ENCODE assay signal across 13 mouse cellular contexts in the genomic region with DNA sequence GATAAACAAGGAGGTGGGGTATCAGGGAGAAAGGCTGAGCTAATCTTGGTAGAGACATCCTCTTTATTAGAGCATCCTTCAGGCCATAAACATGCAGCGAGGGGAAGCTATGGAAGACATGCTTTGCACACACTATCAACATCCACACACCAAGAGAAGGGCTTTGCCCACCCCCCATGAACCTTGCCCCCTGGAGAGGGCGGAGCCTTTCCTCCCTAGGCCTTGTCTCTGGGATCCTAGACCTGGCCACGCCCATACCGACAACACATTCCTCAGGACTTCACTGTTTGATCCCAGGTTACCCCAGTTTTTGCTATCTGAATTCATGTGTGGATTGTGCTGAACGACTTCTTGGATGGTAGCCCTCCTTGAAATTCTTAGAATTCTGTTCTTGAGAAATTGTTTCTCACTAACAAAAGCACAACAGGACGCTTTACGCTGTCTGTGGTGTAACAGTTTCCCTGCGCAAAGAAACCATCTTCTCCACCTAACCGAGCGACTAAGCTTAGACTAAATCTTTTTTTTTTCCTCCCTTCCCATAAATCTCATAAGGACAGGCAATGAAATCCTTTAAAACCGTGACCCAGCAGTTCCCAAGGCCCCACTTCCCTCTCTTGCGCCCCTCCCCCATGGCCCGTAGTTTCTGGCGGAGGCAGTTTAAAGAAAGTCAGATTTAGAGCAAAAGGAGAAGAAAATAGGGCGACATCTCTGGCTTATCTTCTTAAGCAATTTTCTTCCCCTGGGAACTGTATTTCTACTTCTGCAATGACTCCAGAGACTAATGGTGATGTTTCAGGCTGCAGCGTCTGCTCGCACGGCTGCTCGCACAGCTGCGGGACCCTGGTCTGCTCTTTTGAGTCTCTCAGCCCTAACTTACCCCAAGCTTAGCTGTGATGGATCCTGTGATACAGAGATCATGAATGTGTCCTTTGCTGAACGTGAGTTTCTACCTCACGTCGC. TPM values are rescaled to one million over a fixed set of nuclear protein-coding genes. Genes with fewer than 3 reads are reported as not detected.
DNase-seq lines count a peak whose midpoint lies in the region; ATAC-seq and TF ChIP-seq lines count a peak whose summit lies in the region.
"Had no signal": no experiment of that assay in that cellular context is flagged by ENCODE, and none has a peak within 500 bp of the region (broad histone marks: within the 10 kb centered on the region; RNA-seq: fewer than 3 reads in every experiment).

No protein-coding gene starts in this region.

- no peaks in the 10 kb centered on the region for H3K79me2 ChIP-seq in heart, adult 2 months (replicated peaks; ENCODE audit: control insufficient read depth, insufficient read depth, low read length)

- no peaks in the 10 kb centered on the region; the same call in 1 of the 2 replicates for H3K4me1 ChIP-seq in liver, postnatal 0 days (ENCODE audit: insufficient read depth)
- H3K4me1 ChIP-seq in neural tube, embryonic 12.5 days: peaks cover 21% of the 10 kb centered on the region
- no peaks in the 10 kb centered on the region for H3K4me1 ChIP-seq in heart, adult 2 months (ENCODE audit: control insufficient read depth, insufficient read depth, low read length)
- peaks cover 24% of the 10 kb centered on the region for H3K4me1 ChIP-seq in hindbrain, embryonic 10.5 days (replicated peaks)
- peaks cover 2% of the 10 kb centered on the region for H3K4me1 ChIP-seq in intestine, embryonic 15.5 days (replicated peaks)

- H3K36me3 ChIP-seq in liver, postnatal 0 days (replicated peaks; ENCODE audit: insufficient read depth, low read length): no peaks in the 10 kb centered on the region
- H3K36me3 ChIP-seq in neural tube, embryonic 12.5 days: no peaks in the 10 kb centered on the region
- no peaks in the 10 kb centered on the region for H3K36me3 ChIP-seq in heart, adult 2 months (ENCODE audit: control insufficient read depth, insufficient read depth, low read length)
- no peaks in the 10 kb centered on the region for H3K36me3 ChIP-seq in hindbrain, embryonic 10.5 days
- no peaks in the 10 kb centered on the region for H3K36me3 ChIP-seq in intestine, embryonic 15.5 days

- H3K9me3 ChIP-seq in liver, postnatal 0 days (ENCODE audit: low read length): no peaks in the 10 kb centered on the region
- no peaks in the 10 kb centered on the region for H3K9me3 ChIP-seq in neural tube, embryonic 12.5 days
- no peaks in the 10 kb centered on the region for H3K9me3 ChIP-seq in hindbrain, embryonic 10.5 days
- H3K9me3 ChIP-seq in intestine, embryonic 15.5 days: no peaks in the 10 kb centered on the region

- no peak overlapping the region for H3K9ac ChIP-seq in liver, postnatal 0 days (replicated peaks)
- H3K9ac ChIP-seq in neural tube, embryonic 12.5 days: no peak overlapping the region
- no peak overlapping the region for H3K9ac ChIP-seq in heart, adult 2 months (ENCODE audit: low read depth, low read length)
- no peak overlapping the region for H3K9ac ChIP-seq in intestine, embryonic 15.5 days

- H3K4me2 ChIP-seq in liver, postnatal 0 days (ENCODE audit: low read depth, low read length): no peak overlapping the region
- peak overlapping the region; percentile 40 for H3K4me2 ChIP-seq in neural tube, embryonic 12.5 days (replicated peaks)
- H3K4me2 ChIP-seq in intestine, embryonic 15.5 days (replicated peaks): no peak overlapping the region

- TF ChIP-seq POLR2A in heart, adult 2 months (IDR thresholded peaks at IDR 0.05; ENCODE audit: insufficient read depth, low read depth, low read length): no peak

- intact Hi-C loops in heart, adult 2 months (cut with DNase I): no loop called here

- H3K27ac ChIP-seq in liver, postnatal 0 days (ENCODE audit: low read depth): no peak overlapping the region
- no peak overlapping the region for H3K27ac ChIP-seq in neural tube, embryonic 12.5 days
- no peak overlapping the region for H3K27ac ChIP-seq in heart, adult 2 months
- no peak overlapping the region for H3K27ac ChIP-seq in hindbrain, embryonic 10.5 days
- H3K27ac ChIP-seq in intestine, embryonic 15.5 days: no peak overlapping the region

- TF ChIP-seq EP300 in liver, postnatal 0 days (IDR thresholded peaks at IDR 0.05; ENCODE audit: low read depth): no peak
- TF ChIP-seq EP300 in heart, adult 2 months (IDR thresholded peaks at IDR 0.05; ENCODE audit: insufficient read depth, low read depth, low read length): no peak

- DNase-seq in liver: peak; percentile 42
- no peak for DNase-seq in liver, postnatal 0 days
- DNase-seq in R1 (ENCODE audit: low read depth, low spot score): peak; percentile 91
- peak; percentile 78 for DNase-seq in kidney, postnatal 10 days
- no peak for DNase-seq in heart, adult 2 months
- no peak for DNase-seq in hindbrain, embryonic 10.5 days (ENCODE audit: low spot score)
- DNase-seq: gastrocnemius, postnatal 14 days; lung, postnatal 10 days; right cerebral cortex, postnatal 25 days had no signal

- no peak overlapping the region for H3K4me3 ChIP-seq in liver, postnatal 0 days (ENCODE audit: low read depth, low read length)
- H3K4me3 ChIP-seq in neural tube, embryonic 12.5 days: no peak overlapping the region
- no peak overlapping the region for H3K4me3 ChIP-seq in heart, adult 2 months
- H3K4me3 ChIP-seq in hindbrain, embryonic 10.5 days: no peak overlapping the region
- H3K4me3 ChIP-seq in intestine, embryonic 15.5 days (replicated peaks): no peak overlapping the region

- no peaks in the 10 kb centered on the region for H3K27me3 ChIP-seq in liver, postnatal 0 days (ENCODE audit: insufficient read depth, low read length)
- no peaks in the 10 kb centered on the region for H3K27me3 ChIP-seq in neural tube, embryonic 12.5 days (replicated peaks)
- no peaks in the 10 kb centered on the region; the same call in 1 of the 2 replicates for H3K27me3 ChIP-seq in heart, adult 2 months (ENCODE audit: control insufficient read depth, insufficient read depth, low read length)
- peaks cover 9% of the 10 kb centered on the region; the same call in 1 of the 2 replicates for H3K27me3 ChIP-seq in hindbrain, embryonic 10.5 days (ENCODE audit: insufficient read depth, poor library complexity, severe bottlenecking)
- no peaks in the 10 kb centered on the region for H3K27me3 ChIP-seq in intestine, embryonic 15.5 days (replicated peaks)

- TF ChIP-seq CTCF in liver, postnatal 0 days (IDR thresholded peaks at IDR 0.05; ENCODE audit: low read depth): no peak
- no peak for TF ChIP-seq CTCF in heart, adult 2 months (IDR thresholded peaks at IDR 0.05)

- ATAC-seq in liver, postnatal 0 days: no peak
- ATAC-seq in neural tube, embryonic 12.5 days (ENCODE audit: low FRiP score, low read depth): peak; percentile 57; the same call in 1 of the 2 replicates
- no peak; the same call in 1 of the 2 replicates for ATAC-seq in intestine, embryonic 15.5 days

- 50% methylated on average over 23 of the region's 23 CpGs for WGBS in liver, postnatal 0 days (ENCODE audit: insufficient replicate concordance)
- WGBS in neural tube, embryonic 12.5 days: 28% methylated on average over 23 of the region's 23 CpGs
- WGBS in heart, adult 2 months: 60% methylated on average over 23 of the region's 23 CpGs
- WGBS in hindbrain, embryonic 10.5 days: 62% methylated on average over 23 of the region's 23 CpGs
- 53% methylated on average over 23 of the region's 23 CpGs for WGBS in intestine, embryonic 15.5 days

RNA-seq across cellular contexts. Expression of gene Cldn14, which starts 1.7 kb away (rescaled TPM):
- 8.6 and 12.6 TPM in 2 replicates for polyA plus RNA-seq in liver, postnatal 0 days (2015; fragmentation: Nextera tagmentation; extraction: Ambion mirVana)
- polyA plus RNA-seq in neural tube, embryonic 12.5 days (2016; fragmentation: Nextera tagmentation; extraction: Ambion mirVana): 0.37 and 0.56 TPM in 2 replicates
- not detected for total RNA-seq in heart, adult 2 months (2021)
- not detected in 2 replicates for polyA plus RNA-seq in heart, adult 2 months (2012; rRNA removed)
- not detected in 2 replicates for polyA plus RNA-seq in hindbrain, embryonic 10.5 days (2016; fragmentation: Nextera tagmentation; extraction: Ambion mirVana)
- polyA plus RNA-seq in intestine, embryonic 15.5 days (2015; fragmentation: Nextera tagmentation; extraction: Ambion mirVana): 0.74 and 0.96 TPM in 2 replicates
- total RNA-seq: gastrocnemius, postnatal 14 days; heart, postnatal 25 days had no signal
- polyA plus RNA-seq: forebrain, embryonic 11.5 days had no signal

Comparison
In these comparisons a context has a peak if more than half of its experiments do, and no peak if none do; other contexts are left out.
1. DNase-seq: peak in liver (single experiment), R1 (single experiment) and kidney, postnatal 10 days (single experiment); none in liver, postnatal 0 days (single experiment), heart, adult 2 months (0 of 2) and hindbrain, embryonic 10.5 days (single experiment).